Mouse (Mus musculus) forebrain, embryonic 12.5 days (tissue): Measurements from ENCODE around the gene Jund. TPM values are rescaled to one million over a fixed set of nuclear protein-coding genes. Genes with fewer than 3 reads are reported as not detected.
A peak's percentile ranks its signal among the peaks of the same experiment; 100 is the strongest.

Experiments used
- ATAC-seq: fragments of 200-750 bp; cut with Nextera tagmentation; 2 replicates; pipeline ENCODE4 v1.8.0; 2017; ENCODE audit warnings: moderate TSS enrichment; ENCODE audit not compliant: low FRiP score
- H3K27ac ChIP-seq: fragments of 300-500 bp; sonication (generic); 2 replicates; pipeline ENCODE4 v1.5.1; 2016; ENCODE audit warnings: mild to moderate bottlenecking
- H3K27me3 ChIP-seq: fragments of 300-500 bp; sonication (generic); 2 replicates; pipeline ENCODE4 v1.6.1; 2016; ENCODE audit warnings: mild to moderate bottlenecking
- H3K36me3 ChIP-seq: fragments of 300-500 bp; sonication (generic); replicated peaks from 2 replicates; pipeline ENCODE4 v1.6.1; 2016; ENCODE audit warnings: mild to moderate bottlenecking
- H3K4me1 ChIP-seq: fragments of 300-500 bp; sonication (generic); 2 replicates; pipeline ENCODE4 v1.6.1; 2016
- H3K4me2 ChIP-seq: fragments of 300-500 bp; sonication (generic); 2 replicates; pipeline ENCODE4 v1.6.1; 2016; ENCODE audit warnings: mild to moderate bottlenecking, moderate library complexity
- H3K4me3 ChIP-seq: fragments of 300-500 bp; sonication (generic); replicated peaks from 2 replicates; pipeline ENCODE4 v1.5.1; 2016; ENCODE audit warnings: mild to moderate bottlenecking
- H3K9ac ChIP-seq: fragments of 300-500 bp; sonication (generic); 2 replicates; pipeline ENCODE4 v1.6.1; 2016; ENCODE audit warnings: mild to moderate bottlenecking
- H3K9me3 ChIP-seq: fragments of 300-500 bp; sonication (generic); 2 replicates; pipeline ENCODE4 v1.6.1; 2016
- WGBS: fragments of 180-500 bp; shearing (Covaris S2); methylation state at CpG from one replicate; pipeline ENCODE4 v1.1.7; 2016; 5-methylcytosine and 5-hydroxymethylcytosine counted together
- polyA plus RNA-seq: library from polyadenylated mRNA; unstranded; fragments of >200 nt; fragmentation: Nextera tagmentation; extraction: Ambion mirVana; gene quantifications from 2 replicates; pipeline ENCODE4 v1.2.1, GENCODE M21; 2016

Gene Jund
- polyA plus RNA-seq, 1 experiment from 2014 or later, result 165 TPM

GRCm38 (mm10) chr8:70720739-70721138 lies 22.0 kb downstream of the Jund start:
- WGBS, result 9% methylated on average over 3 of the region's 3 CpGs
- ATAC-seq, result peak; percentile 60; the same call in 1 of the 2 replicates
- no peaks in the 10 kb centered on the region for H3K4me1 ChIP-seq
- peaks cover 21% of the 10 kb centered on the region for H3K27me3 ChIP-seq
- H3K4me3 ChIP-seq, result no peak overlapping the region
- H3K4me2 ChIP-seq, result no peak overlapping the region
- H3K27ac ChIP-seq, result no peak overlapping the region
- H3K36me3 ChIP-seq, result no peaks in the 10 kb centered on the region
- H3K9ac ChIP-seq, result no peak overlapping the region
- no peaks in the 10 kb centered on the region for H3K9me3 ChIP-seq

DNA sequence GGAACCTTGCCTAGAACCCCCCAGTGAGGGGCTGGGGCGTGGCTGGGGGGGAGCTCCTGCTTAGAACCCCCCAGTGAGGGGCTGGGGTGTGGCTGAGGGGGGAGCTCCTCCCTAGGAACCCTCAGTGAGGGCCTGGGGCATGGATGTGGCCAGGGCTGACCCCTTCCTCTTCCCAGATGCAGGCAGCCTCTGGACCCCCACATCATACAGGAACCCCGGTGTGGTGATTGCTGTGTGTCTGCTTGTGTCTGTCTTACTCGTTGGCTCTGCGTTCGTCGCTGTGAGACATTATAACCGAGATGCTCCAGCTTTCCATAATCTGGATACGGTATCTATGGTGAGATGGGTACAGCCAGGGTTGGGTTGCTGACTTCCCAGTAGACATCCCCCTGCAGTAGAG lies 22.9 kb downstream of the Jund start:
- H3K9me3 ChIP-seq, result no peaks in the 10 kb centered on the region
- no peaks in the 10 kb centered on the region for H3K36me3 ChIP-seq
- no peak overlapping the region for H3K27ac ChIP-seq
- ATAC-seq, result no peak
- H3K9ac ChIP-seq, result no peak overlapping the region
- peaks cover 28% of the 10 kb centered on the region for H3K27me3 ChIP-seq
- H3K4me3 ChIP-seq, result no peak overlapping the region
- H3K4me2 ChIP-seq, result no peak overlapping the region
- H3K4me1 ChIP-seq, result 0 out of 2 replicates have a peak, but pooled peaks cover under 1% of the 10 kb centered on the region
- WGBS, result 82% methylated on average over 8 of the region's 8 CpGs

DNA sequence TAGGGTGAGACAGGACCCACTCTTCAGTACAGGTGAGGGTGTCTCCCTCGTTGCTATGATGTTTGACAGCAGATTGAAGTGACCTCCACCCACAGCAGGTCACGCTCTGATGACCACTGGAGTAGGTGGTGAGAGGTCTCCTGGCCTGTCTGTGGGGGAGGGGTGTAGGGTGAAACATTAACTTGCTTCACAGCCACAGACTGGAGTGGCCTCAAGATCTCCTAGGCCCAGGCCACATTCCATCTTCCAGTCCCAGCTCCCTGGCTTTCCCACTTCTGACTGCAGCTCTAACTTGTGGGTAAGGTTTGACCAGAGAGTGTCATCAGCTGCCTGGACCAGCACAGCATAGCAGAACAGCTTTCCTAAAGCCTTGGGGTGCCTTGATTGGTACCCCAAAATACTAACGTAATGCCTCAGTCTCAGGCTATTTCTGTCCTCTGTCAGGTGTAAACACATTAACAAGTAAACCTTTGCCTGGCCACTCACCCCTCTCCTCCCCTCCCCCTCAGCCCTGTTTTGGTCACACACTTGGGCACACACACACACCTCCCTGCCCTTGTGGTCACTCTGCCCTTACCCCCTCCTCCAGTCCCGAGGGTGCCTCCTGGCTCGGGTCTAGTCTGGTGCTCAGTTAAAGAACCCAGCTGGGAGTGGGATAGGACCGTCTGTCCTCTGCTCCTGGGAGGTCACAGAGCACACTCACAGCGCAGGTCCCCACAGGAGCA lies 24.9 kb downstream of the Jund start, which contains the start of gene Pde4c:
TSS of gene Pde4c (plus strand) at position 235 of the 725 bp plus-strand sequence.
- Histone ChIP-seq H3K27me3 (peaks cover 43% of the 10 kb centered on the region), H3K9ac (no peak within 1 kb of the TSS), H3K9me3 (no peaks in the 10 kb centered on the region), H3K36me3 (no peaks in the 10 kb centered on the region), H3K4me2 (no peak within 1 kb of the TSS), H3K27ac (no peak within 1 kb of the TSS), H3K4me1 (0 out of 2 replicates have a peak, but pooled peaks cover 3% of the 10 kb centered on the region), H3K4me3 (no peak within 1 kb of the TSS)
- no peak for ATAC-seq
- WGBS, result 72% methylated on average over 7 of the region's 7 CpGs

DNA sequence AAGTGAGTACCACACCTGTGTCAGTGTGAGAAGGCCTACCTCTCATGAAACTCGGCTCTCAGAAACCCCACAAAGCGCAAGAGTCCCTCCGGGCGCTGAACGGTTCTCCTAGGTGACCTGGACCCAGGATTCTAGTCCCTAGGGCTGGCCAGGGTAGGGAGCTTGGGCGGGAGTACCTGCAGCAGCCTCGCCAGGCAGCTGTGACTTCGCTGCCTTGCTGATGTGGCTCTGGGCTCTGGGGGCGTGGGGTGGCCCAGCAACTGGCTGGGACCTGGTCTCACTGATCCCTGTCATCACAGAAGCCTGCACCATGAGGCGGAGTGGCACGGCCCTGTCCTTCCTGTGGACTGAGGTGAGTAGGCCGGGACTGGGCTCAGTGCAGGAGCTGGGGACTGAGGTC lies 25.5 kb downstream of the Jund start:
- H3K27ac ChIP-seq, result no peak overlapping the region
- H3K9ac ChIP-seq, result no peak overlapping the region
- no peak overlapping the region for H3K4me3 ChIP-seq
- peaks cover 47% of the 10 kb centered on the region for H3K27me3 ChIP-seq
- no peak overlapping the region for H3K4me2 ChIP-seq
- no peaks in the 10 kb centered on the region for H3K36me3 ChIP-seq
- ATAC-seq, result no peak
- H3K9me3 ChIP-seq, result no peaks in the 10 kb centered on the region
- WGBS, result 80% methylated on average over 12 of the region's 12 CpGs
- H3K4me1 ChIP-seq, result 0 out of 2 replicates have a peak, but pooled peaks cover 3% of the 10 kb centered on the region

DNA sequence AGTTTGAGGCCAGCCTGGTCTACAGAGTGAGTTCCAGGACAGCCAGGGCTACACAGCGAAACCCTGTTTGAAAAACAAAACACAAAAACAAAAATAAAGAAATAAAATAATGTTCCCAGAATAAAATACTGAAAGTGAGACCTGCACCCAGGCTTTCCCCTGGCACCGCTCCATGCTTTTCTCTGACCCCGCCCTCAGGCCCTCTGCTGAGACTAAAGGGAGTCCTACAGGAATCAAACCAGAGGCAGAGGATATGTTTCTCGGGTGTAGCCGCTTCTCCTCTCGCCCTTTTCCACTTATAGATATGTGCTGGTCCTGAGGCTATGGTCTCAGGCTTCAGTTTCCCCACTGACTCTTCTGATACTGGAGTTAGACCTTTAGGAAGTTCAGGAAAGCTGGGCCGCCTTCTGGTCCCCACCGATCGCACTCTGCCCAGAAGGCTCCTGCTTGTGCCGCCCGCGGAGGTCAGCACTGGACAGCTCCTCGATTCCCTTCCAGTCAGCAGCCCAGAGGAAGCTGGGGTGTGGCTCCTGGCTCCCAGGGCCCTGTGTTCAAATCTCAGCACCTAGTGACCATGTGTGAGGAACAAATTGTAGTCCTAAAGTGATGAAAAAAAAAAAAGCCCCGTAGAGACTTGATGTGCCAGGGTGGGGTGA lies 27.2 kb downstream of the Jund start:
- no peak for ATAC-seq
- H3K4me3 ChIP-seq, result no peak overlapping the region
- H3K9ac ChIP-seq, result no peak overlapping the region
- WGBS, result 25% methylated on average over 14 of the region's 14 CpGs
- H3K36me3 ChIP-seq, result no peaks in the 10 kb centered on the region
- H3K27me3 ChIP-seq, result peaks cover 52% of the 10 kb centered on the region
- H3K4me2 ChIP-seq, result no peak overlapping the region
- H3K27ac ChIP-seq, result no peak overlapping the region
- H3K4me1 ChIP-seq, result peaks cover 10% of the 10 kb centered on the region
- H3K9me3 ChIP-seq, result no peaks in the 10 kb centered on the region

- Histone ChIP-seq H3K27ac (no peak overlapping the region), H3K27me3 (peaks cover 59% of the 10 kb centered on the region), H3K9me3 (no peaks in the 10 kb centered on the region), H3K4me1 (peaks cover 10% of the 10 kb centered on the region), H3K9ac (no peak overlapping the region), H3K36me3 (no peaks in the 10 kb centered on the region), H3K4me3 (no peak overlapping the region), H3K4me2 (no peak overlapping the region)
- no peak for ATAC-seq
- 42% methylated on average over 11 of the region's 11 CpGs for WGBS
These were observed 28.0 kb downstream of the Jund start for GRCm38 (mm10) chr8:70726721-70727120.

GRCm38 (mm10) chr8:70729808-70730475 lies 31.2 kb downstream of the Jund start:
- Histone ChIP-seq H3K9ac (peak overlapping the region; percentile 18; the same call in 1 of the 2 replicates), H3K36me3 (no peaks in the 10 kb centered on the region), H3K4me1 (peaks cover 10% of the 10 kb centered on the region), H3K4me3 (peak overlapping the region; percentile 22; the same call in 1 of the 2 replicates), H3K9me3 (no peaks in the 10 kb centered on the region), H3K4me2 (peak overlapping the region; percentile 44), H3K27ac (no peak overlapping the region), H3K27me3 (peaks cover 70% of the 10 kb centered on the region)
- no peak for ATAC-seq
- 4% methylated on average over 34 of the region's 34 CpGs for WGBS

DNA sequence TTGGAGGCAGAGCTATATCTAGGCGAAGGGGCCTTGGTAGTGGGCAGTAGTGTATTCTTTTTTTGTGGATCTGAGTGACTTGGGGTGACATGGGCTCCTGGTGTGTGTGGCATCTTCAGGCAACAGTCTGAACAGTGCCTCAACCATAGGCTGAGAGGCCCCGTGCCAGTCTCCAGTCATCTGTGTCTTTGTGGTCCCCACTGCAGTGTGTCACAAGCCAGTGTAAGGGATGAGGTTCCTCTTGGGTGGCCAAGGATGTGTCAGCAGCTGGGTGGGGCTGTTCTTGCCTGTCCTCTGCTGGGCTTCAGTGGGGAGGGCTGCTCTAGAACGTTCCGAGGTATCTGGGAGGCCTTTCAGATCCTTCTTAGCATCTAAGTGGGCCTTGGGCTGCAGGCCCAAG lies 32.2 kb downstream of the Jund start:
- WGBS, result 83% methylated on average over 4 of the region's 4 CpGs
- H3K27me3 ChIP-seq, result peaks cover 68% of the 10 kb centered on the region
- H3K9me3 ChIP-seq, result no peaks in the 10 kb centered on the region
- no peak overlapping the region for H3K4me2 ChIP-seq
- H3K27ac ChIP-seq, result no peak overlapping the region
- H3K4me3 ChIP-seq, result no peak overlapping the region
- peaks cover 10% of the 10 kb centered on the region for H3K4me1 ChIP-seq
- no peak for ATAC-seq
- H3K36me3 ChIP-seq, result no peaks in the 10 kb centered on the region
- no peak overlapping the region for H3K9ac ChIP-seq

GRCm38 (mm10) chr8:70737705-70738104 lies 39.0 kb downstream of the Jund start:
- Histone ChIP-seq H3K9ac (no peak overlapping the region), H3K9me3 (no peaks in the 10 kb centered on the region), H3K27ac (no peak overlapping the region), H3K27me3 (peaks cover 42% of the 10 kb centered on the region), H3K4me1 (0 out of 2 replicates have a peak, but pooled peaks cover under 1% of the 10 kb centered on the region), H3K4me2 (no peak overlapping the region), H3K36me3 (no peaks in the 10 kb centered on the region), H3K4me3 (no peak overlapping the region)
- no peak for ATAC-seq
- 69% methylated on average over 5 of the region's 5 CpGs for WGBS

DNA sequence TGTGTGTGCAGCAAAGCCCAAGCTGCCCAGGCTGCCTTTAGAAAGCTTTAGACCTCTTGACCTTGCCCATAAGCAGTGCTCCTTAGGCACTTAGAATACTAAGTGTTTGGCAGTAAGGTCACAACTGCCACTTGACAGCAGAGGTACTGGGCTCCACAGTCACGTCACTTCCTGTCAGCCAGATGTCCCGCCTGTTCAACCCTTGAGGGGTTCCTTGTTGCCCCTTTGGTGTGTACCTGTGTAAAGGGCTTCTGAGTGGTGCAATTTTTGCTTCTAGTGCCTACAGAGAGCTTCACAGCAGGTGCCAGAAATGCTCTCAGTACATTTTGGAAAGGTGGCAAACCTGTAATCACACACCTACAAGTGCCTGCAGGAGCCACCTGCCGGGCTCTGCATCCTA lies 39.5 kb downstream of the Jund start:
- H3K27ac ChIP-seq, result no peak overlapping the region
- H3K9me3 ChIP-seq, result no peaks in the 10 kb centered on the region
- no peak overlapping the region for H3K9ac ChIP-seq
- no peaks in the 10 kb centered on the region for H3K36me3 ChIP-seq
- no peak overlapping the region for H3K4me3 ChIP-seq
- H3K4me2 ChIP-seq, result no peak overlapping the region
- WGBS, result 78% methylated on average over 3 of the region's 3 CpGs
- H3K27me3 ChIP-seq, result peaks cover 42% of the 10 kb centered on the region
- peaks cover 5% of the 10 kb centered on the region for H3K4me1 ChIP-seq
- ATAC-seq, result no peak

DNA sequence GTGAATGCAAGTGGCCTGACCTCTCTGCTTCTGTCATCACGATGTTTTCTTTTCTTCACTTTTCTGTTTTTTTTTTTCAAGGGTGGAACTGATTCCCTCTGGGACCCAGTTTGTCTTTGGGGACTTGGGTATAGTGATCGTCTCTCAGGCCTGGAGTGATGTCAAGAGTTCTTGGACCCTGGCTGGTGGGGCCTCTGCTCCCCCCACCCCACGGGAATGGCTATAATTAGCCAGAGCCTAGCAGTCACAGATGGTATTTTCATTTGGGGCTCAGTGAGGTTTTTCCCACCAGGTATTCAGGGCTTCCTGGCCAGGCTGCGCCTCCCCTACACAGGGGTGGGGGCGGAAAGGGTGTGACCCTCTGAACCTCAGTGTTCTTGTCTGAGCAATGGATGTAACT lies 42.9 kb downstream of the Jund start:
- ATAC-seq, result no peak
- Histone ChIP-seq H3K4me2 (no peak overlapping the region), H3K27ac (no peak overlapping the region), H3K27me3 (peaks cover 76% of the 10 kb centered on the region), H3K9me3 (no peaks in the 10 kb centered on the region), H3K4me1 (peaks cover 18% of the 10 kb centered on the region), H3K36me3 (no peaks in the 10 kb centered on the region), H3K4me3 (no peak overlapping the region), H3K9ac (no peak overlapping the region)
- WGBS, result 56% methylated on average over 5 of the region's 5 CpGs

DNA sequence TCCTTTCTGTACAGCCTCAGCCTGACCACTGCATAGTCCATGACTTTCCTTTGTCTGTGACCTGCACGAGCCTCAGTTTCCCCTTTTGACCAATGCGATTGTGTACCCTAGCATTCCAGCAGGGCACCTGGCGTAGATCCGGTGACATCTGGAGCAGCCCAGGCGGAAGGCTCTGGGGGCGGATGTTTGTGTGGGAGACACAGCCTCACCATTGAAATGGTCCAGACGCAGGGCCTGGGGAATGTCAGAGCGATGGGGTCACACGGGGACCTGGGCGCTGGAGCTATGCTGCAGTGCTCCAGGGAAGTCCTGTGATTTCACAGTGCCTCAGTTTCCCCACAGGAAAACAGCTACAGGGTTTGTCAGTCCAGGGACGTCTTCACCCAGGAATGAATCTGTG lies 43.4 kb downstream of the Jund start:
- no peak overlapping the region for H3K4me3 ChIP-seq
- no peaks in the 10 kb centered on the region for H3K9me3 ChIP-seq
- peaks cover 77% of the 10 kb centered on the region for H3K27me3 ChIP-seq
- H3K27ac ChIP-seq, result no peak overlapping the region
- ATAC-seq, result no peak
- peaks cover 18% of the 10 kb centered on the region for H3K4me1 ChIP-seq
- no peaks in the 10 kb centered on the region for H3K36me3 ChIP-seq
- 76% methylated on average over 11 of the region's 11 CpGs for WGBS
- no peak overlapping the region for H3K4me2 ChIP-seq
- H3K9ac ChIP-seq, result no peak overlapping the region
